Mouse (Mus musculus) frontal cortex, postnatal 25 days (tissue): Measurements from ENCODE around the gene Adamts2.

Experiments
- DNase-seq, 2 experiments: peaks; one replicate each; pipeline ENCODE4 v3.0.0; 2022; ENCODE audit warnings: low spot score in 2 of 2

The Adamts2 gene

DNA sequence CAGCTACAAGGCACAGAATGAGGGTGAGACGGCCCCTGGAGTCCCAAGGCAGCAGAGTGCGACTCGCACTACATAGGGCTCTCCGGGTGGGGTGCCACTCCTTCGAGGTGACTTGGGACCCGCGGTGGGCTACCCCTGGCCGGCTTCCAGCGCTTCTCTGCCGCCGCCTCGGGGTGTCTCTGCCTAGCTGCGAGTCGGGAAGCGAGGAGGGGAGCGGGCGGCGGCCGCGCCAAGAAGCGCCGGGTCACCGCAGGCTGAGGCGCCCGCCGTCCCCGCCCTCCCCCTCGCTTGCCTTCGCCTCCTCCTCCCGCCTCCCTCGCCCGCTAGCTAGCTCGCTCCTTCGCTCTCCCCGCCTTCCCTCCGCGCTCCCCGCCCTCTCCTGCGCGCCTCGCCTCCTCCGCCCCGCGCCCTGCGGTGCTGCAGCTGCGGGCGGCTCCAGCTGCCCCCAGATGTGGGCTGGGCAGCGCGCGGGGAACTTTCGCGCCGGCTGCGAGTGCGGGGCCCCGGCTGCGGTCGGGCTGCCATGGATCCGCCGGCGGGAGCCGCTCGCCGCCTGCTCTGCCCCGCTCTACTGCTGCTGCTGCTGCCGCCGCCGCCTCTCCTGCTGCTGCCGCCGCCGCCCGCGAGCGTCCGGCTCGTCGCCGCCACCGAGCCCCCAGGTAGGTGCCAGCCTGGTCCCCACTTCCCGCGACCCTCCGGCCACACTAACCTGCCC lies at the start of gene Adamts2:
Gene Adamts2, plus strand, starts transcription at position 444 of the 715 bp plus-strand sequence.
- peak; percentile 14 to 17 for DNase-seq

GRCm38 (mm10) chr11:50557064-50557463 lies 44.8 kb upstream of the Adamts2 start:
- no peak for DNase-seq

GRCm38 (mm10) chr11:50559108-50559507 lies 42.8 kb upstream of the Adamts2 start:
- DNase-seq = no peak

DNA sequence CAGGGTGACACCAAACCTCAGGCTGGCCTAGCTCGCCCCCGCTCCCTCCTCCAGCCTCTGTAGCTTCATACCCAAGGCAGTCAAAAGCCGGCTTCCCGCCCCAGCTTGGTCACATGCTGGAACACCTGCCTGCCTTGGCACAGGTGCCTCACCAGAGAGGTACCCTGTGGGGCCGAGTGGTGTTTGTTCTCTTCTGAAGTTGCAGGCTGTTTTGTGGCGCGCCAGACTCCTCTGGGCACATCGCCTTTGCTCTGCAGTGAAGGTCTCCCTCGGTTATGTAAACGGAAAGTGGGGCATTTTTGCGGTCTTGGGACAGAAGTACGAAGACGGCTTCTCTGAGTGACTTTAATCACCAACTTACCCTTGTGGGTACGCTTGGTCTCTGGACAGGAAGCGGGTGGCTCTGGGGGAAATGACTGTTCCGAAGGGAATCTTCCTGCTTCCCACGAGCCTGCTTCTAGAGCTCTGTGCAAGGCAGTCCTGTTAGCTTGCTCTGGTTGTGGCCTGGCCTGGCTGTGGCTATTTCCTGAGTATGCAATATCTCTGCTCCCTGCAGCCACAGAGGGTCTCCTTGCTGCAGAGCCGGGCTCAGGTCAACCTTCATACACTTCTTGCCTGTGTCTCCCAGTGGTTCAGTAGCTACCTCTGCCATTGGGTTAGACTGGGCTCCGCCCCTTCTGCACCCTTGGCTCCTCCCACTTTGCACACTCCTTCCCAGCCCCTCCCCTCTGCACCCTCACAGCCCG lies 36.2 kb upstream of the Adamts2 start:
- DNase-seq = no peak

DNA sequence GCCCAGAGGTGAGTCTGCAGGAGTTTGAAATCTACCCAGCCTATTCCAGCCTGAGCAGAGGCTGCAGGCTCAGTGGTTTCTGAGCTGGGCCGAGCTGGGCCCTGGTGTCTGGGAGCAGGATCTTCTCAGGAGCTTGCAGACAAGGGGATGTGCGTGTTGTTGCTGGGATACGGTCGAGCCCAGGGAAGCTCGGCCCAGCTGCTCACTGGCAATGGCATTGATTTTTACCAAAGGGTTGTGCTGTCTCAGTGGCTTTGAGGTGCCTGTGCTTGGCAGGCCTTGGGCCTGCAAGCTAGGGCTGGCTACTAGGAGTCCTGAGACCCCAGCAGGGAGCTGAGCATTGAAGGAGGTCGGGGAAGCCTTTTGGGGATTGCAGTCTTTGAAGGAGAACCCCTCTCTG lies 30.4 kb upstream of the Adamts2 start:
- DNase-seq = no peak

- no peak for DNase-seq
These were observed 25.4 kb upstream of the Adamts2 start for GRCm38 (mm10) chr11:50576521-50576920.

DNA sequence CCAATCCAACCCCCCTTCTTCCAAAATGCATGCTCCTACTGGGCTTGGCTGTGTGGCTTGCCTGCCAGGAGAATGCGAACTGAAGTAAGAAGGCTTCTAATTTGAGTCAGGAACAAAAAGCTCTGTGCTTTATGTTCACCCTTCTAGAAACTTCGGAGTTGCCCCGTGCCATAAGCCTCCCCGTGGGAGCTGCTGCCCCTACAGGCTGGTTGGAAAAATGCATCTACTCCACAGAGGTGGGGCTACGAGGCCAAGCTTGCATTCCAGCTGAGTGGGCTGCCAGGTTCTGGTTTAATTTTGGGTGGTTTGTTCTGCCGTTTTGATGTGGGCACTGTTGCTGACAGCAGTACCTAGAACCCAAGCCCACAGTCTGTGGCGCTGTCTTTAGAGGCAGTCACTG lies 14.9 kb upstream of the Adamts2 start:
- DNase-seq = peak in 1 of 2 experiments; percentile 28

DNA sequence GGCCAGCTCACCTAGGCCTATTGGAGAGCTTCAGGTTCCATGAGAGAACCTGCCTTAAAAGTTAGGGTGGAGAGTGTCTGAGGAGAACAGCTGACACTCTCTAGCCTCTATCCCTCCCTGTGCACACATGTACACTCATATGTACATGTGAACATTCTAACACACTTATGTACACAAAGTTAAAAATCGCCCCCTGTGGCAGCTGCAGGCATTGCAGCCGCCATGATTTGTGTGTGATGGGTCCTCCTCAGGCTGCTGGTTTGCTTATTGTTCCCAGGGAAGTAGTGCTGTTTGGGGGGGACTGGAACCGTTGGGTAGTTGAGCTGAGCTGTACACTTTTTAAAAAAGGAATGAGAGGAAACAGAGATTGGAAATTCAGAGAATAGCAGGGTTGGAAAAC lies 14.1 kb upstream of the Adamts2 start:
- DNase-seq = peak; percentile 44 to 51

DNA sequence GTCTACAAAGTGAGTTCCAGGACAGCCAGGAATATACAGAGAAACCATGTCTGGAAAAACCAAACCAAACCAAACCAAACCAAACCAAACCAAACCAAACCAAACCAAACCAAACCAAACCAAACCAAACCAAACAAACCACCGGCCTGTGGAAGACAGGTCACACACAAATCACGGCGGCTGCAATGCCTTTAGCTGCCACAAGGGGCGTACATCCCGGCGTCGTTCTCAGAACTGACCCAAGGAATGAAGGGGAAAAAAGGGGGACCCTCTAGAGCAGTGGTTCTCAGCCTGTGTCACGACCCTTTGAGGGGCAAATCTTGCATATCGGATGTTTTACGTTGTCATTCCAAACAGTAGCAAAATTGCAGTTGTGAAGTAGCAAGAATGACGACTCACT lies 12.8 kb upstream of the Adamts2 start:
- DNase-seq = peak in 1 of 2 experiments; percentile 37

DNA sequence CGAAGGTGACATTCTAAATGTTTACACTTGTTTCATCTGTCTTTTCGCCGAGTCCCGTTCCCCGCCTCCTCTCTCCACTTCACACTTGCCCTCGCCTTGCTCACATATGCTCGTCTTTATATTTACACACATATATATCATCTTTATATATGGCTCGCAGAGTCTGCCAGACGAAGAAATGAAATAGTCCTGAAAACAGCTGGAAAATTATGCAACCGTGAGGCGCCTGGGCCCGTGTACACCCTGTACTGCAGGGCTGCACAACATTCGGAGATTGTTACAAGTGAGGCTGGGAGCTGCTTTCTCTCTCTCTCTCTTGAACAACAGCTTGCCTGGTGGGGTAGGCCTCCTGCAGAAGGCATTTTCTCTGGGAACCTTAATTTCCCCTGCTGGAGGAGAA lies 10.8 kb upstream of the Adamts2 start:
- DNase-seq = no peak

- DNase-seq = no peak
These were observed 8.9 kb upstream of the Adamts2 start for GRCm38 (mm10) chr11:50592892-50593553.

DNA sequence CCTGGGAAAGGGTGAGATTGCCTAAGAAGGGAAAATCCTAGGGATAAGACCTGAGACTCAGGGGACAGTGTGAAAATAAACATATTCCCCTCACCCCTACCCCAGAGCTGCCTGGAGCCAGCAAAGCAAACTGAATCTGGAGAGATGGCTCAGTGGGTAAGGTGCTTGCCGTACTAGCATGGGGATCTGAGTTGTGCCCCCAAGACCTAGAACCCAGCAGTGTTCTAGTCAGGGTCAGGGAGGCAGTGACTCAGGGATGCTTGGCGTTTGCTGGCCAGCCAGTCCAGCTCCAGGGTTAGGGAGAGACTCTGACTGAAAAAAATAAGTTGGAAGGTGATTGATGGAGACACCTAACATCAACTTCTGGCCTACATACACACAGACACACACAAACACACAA lies 5.3 kb upstream of the Adamts2 start:
- DNase-seq = no peak

DNA sequence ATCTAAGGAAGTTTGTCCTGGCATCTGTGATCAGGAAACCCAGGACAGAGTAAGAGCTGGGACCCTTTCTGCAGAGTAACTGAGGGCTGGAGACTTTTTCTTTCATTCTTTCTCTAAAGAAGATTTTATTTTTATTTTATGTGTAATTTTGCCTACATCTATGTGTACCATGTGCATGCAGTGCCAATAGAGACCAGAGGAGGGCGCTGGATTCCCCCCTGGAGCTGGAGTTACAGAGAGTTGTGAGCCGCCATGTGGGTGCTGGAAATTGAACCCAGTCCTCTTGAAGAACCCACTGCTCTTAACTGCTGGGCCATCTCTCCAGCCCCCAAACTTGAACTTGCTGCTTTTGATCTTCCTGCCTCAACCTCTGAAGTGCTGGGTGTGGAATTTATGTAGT lies 2.7 kb upstream of the Adamts2 start:
- no peak for DNase-seq

DNA sequence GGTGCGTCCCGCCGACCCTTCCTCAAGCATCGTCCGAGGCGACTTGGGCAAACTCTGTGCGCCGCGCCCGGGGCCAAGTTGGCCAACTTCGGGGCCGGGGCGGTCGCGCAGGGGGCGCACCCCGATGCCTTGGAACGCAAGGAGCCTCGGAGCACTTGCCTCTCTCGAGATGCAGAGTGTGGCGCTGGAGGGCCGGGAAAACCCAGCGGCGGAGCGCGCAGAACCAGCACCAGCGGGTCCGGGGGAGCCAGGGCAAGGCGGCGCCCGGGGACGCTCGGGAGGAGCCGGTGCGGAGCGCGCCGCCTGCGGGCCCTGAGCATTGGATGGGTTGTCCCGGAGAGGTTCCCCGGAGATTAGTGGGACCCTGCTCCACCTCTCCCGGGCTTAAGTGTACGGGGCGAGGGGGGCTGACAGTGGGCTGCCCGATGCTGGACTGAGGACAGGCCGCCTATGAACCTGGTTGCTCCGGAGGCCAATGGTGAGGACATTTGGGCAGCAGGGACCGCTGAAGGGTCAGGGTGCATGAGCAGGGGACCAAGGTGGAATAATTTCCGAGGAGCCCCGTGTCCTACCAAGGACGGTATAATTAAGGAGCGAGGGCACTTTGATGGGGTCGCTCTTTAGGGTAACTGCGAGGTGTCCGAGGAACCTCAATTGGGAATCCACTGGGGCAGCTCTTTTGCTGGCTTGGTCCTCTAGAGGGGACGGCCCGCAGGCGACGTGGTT lies 635 bp downstream of the Adamts2 start:
- DNase-seq = peak; percentile 16 to 23

- peak in 1 of 2 experiments; percentile 6 for DNase-seq
These were observed 1.4 kb downstream of the Adamts2 start for GRCm38 (mm10) chr11:50603082-50603910.

GRCm38 (mm10) chr11:50604371-50604770 lies 2.5 kb downstream of the Adamts2 start:
- DNase-seq = no peak

- DNase-seq = no peak
These were observed 9.3 kb downstream of the Adamts2 start for GRCm38 (mm10) chr11:50611181-50611580.

DNA sequence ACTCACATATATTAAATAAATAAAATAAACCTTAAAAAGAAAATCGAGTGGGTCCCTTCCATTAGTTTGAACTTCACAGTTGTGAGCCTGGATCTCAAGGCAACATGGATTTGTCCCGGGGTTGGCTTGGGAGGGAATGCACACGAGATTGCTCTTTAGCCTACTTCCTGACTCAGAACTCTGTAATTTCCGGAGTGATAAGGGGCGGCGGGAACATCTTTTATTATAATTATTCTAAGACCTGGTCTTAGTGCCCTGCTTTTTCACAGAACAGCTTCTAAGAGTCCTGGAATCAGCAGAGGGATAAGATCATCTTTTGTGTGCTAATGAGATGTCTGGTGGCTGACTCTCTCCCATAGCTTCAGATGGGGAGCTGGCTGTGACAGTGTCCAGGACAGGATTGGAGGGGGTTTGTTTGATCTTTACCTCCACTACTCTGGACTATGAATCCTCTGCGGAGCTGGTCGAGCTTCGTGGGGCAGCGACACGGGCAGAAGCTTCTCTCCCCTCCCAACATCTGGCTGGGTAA lies 15.2 kb downstream of the Adamts2 start:
- no peak for DNase-seq

GRCm38 (mm10) chr11:50620926-50621325 lies 19.0 kb downstream of the Adamts2 start:
- DNase-seq = no peak

GRCm38 (mm10) chr11:50621364-50621763 lies 19.5 kb downstream of the Adamts2 start:
- no peak for DNase-seq

DNA sequence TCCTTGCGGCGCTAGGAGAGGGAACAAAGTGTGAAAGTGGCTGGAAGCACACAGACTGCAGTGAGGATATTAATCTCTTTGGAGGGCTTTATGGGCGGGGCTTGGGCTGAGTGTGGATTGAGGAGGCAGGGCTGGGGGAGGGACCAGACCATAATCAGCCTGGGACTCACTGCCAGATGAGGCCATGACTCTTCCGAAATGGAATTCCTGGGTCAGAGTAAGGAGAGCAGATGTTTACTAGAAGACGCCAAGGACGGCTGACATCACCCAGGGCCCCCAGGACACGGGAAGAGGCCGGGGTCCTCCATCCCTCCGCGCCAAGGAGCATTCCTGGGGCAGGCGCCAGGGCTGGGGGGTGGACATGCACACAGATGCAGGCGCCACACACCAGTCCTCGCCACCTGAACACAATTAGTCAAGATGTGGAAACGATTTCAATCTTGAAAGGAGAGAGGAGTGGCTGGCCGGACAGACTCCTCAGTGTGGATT lies 20.4 kb downstream of the Adamts2 start:
- no peak for DNase-seq
